Mouse (Mus musculus) lung, embryonic 14.5 days (tissue): ENCODE data around the gene Bri3. TPM values are rescaled to one million over a fixed set of nuclear protein-coding genes. Genes with fewer than 3 reads are reported as not detected.

ENCODE experiments used
- ATAC-seq: fragments of 200-750 bp; cut with Nextera tagmentation; 2 replicates; pipeline ENCODE4 v1.8.0; 2017; ENCODE audit warnings: mild to moderate bottlenecking, moderate TSS enrichment, moderate library complexity; ENCODE audit not compliant: insufficient read depth
- DNase-seq: peaks from one replicate; pipeline ENCODE4 v3.0.0-alpha.2; 2015
- H3K27ac ChIP-seq: fragments of 300-500 bp; sonication (generic); 2 replicates; pipeline ENCODE4 v1.5.1; 2014; ENCODE audit warnings: low read depth, mild to moderate bottlenecking, moderate library complexity
- H3K27me3 ChIP-seq: fragments of 300-500 bp; sonication (generic); 2 replicates; pipeline ENCODE4 v1.6.1; 2014; ENCODE audit warnings: low read length, control low read depth; ENCODE audit not compliant: insufficient read depth
- H3K36me3 ChIP-seq: fragments of 300-500 bp; sonication (generic); 2 replicates; pipeline ENCODE4 v1.6.1; 2014; ENCODE audit warnings: control low read depth; ENCODE audit not compliant: insufficient read depth
- H3K4me1 ChIP-seq: fragments of 300-500 bp; sonication (generic); 2 replicates; pipeline ENCODE4 v1.6.1; 2014; ENCODE audit warnings: antibody characterized with exemption, control low read depth; ENCODE audit not compliant: insufficient read depth
- H3K4me2 ChIP-seq: fragments of 300-500 bp; sonication (generic); 2 replicates; pipeline ENCODE4 v1.6.1; 2014; ENCODE audit warnings: mild to moderate bottlenecking
- H3K4me3 ChIP-seq: fragments of 300-500 bp; sonication (generic); 2 replicates; pipeline ENCODE4 v1.5.1; 2014; ENCODE audit warnings: low read depth, low read length
- H3K9ac ChIP-seq: fragments of 300-500 bp; sonication (generic); 2 replicates; pipeline ENCODE4 v1.6.1; 2014
- H3K9me3 ChIP-seq: fragments of 300-500 bp; sonication (generic); 2 replicates; pipeline ENCODE4 v1.6.1; 2016; ENCODE audit warnings: low read depth, low read length, control low read depth
- CTCF ChIP-seq: IDR thresholded peaks from 2 replicates; pipeline ENCODE4 v1.5.1; 2016; ENCODE audit warnings: antibody characterized with exemption, low read depth
- WGBS: fragments of 180-500 bp; shearing (Covaris S2); extraction: QIAGEN DNeasy Blood & Tissue Kit; methylation state at CpG from one replicate; pipeline ENCODE4 v1.1.7; 2014; 5-methylcytosine and 5-hydroxymethylcytosine counted together
- polyA plus RNA-seq: library from polyadenylated mRNA; unstranded; fragments of >200 nt; fragmentation: Nextera tagmentation; extraction: Ambion mirVana; gene quantifications from 2 replicates; pipeline ENCODE4 v1.2.1, GENCODE M21; 2014

Gene Bri3
- polyA plus RNA-seq, 1 experiment from 2014 or later: 145 TPM

DNA sequence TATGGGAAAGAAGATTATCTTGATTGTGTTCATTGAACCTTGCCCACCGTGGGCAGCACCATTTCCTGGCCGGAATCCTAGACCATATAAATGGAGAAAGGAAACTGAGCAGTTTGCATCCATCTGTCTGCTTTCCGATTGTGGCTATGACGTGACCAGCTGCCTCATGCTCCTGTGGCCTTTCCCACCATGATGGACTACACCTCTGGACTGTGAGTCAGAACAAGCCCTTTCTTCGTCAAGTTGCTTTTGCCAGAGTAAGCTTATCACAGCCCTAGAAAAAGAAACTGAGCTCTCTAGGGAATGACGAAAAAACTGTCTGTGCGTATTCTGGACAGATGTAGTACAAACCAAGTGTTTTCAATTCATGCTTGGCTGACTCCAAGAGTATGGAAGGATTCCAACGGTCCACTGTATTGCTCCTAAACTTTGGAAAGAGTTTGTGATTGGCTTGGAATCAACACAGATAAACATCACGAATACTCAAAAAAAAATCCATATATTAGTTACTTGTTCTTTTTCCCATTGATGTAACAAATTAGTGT lies 124.5 kb downstream of the Bri3 start:
- Histone ChIP-seq H3K36me3 (no peaks in the 10 kb centered on the region), H3K9ac (no peak overlapping the region), H3K9me3 (no peaks in the 10 kb centered on the region), H3K27me3 (no peaks in the 10 kb centered on the region), H3K27ac (no peak overlapping the region), H3K4me2 (no peak overlapping the region), H3K4me3 (no peak overlapping the region), H3K4me1 (no peaks in the 10 kb centered on the region)
- WGBS: 71% methylated on average over 9 of the region's 9 CpGs
- ATAC-seq (no peak), DNase-seq (no peak)
- no peak for TF ChIP-seq CTCF

DNA sequence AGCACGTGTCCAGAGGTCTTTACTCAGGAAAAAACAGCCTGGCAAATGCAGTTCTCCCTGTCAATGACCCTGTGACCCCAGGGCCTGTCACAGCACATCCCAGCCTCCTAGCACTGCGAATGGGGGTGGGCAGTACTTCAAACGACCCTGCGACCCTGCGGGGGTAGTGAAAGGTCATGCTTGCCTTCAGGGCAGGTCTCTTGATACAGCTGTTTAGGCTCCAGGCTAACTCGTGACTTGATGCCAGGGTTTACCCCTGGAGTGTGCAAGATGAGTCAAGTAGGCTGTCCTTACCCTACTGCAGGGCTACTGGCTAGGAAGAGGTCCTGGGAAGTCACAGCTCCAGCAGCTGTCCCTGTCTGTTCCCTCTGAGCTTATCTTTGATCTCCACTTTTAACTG lies 126.7 kb downstream of the Bri3 start:
- H3K27ac ChIP-seq: no peak overlapping the region
- 7% methylated on average over 6 of the region's 6 CpGs for WGBS
- no peaks in the 10 kb centered on the region for H3K9me3 ChIP-seq
- no peaks in the 10 kb centered on the region for H3K36me3 ChIP-seq
- no peak for TF ChIP-seq CTCF
- no peak overlapping the region for H3K4me3 ChIP-seq
- no peaks in the 10 kb centered on the region for H3K4me1 ChIP-seq
- H3K4me2 ChIP-seq: no peak overlapping the region
- no peak overlapping the region for H3K9ac ChIP-seq
- ATAC-seq (no peak), DNase-seq (no peak)
- H3K27me3 ChIP-seq: no peaks in the 10 kb centered on the region

GRCm38 (mm10) chr5:144372177-144372576 lies 127.9 kb downstream of the Bri3 start:
- no peaks in the 10 kb centered on the region for H3K27me3 ChIP-seq
- H3K36me3 ChIP-seq: no peaks in the 10 kb centered on the region
- H3K4me3 ChIP-seq: no peak overlapping the region
- WGBS: 27% methylated on average over 2 of the region's 2 CpGs
- no peaks in the 10 kb centered on the region for H3K4me1 ChIP-seq
- H3K27ac ChIP-seq: no peak overlapping the region
- H3K9ac ChIP-seq: no peak overlapping the region
- H3K9me3 ChIP-seq: no peaks in the 10 kb centered on the region
- H3K4me2 ChIP-seq: no peak overlapping the region
- no peak for TF ChIP-seq CTCF
- DNase-seq (no peak), ATAC-seq (no peak)

- H3K9me3 ChIP-seq: no peaks in the 10 kb centered on the region
- H3K4me1 ChIP-seq: no peaks in the 10 kb centered on the region
- H3K9ac ChIP-seq: no peak overlapping the region
- WGBS: 58% methylated on average over 2 of the region's 2 CpGs
- H3K36me3 ChIP-seq: no peaks in the 10 kb centered on the region
- DNase-seq: no peak
- ATAC-seq: no peak
- H3K4me3 ChIP-seq: no peak overlapping the region
- TF ChIP-seq CTCF: no peak
- no peak overlapping the region for H3K4me2 ChIP-seq
- H3K27me3 ChIP-seq: no peaks in the 10 kb centered on the region
- no peak overlapping the region for H3K27ac ChIP-seq
Measured at GRCm38 (mm10) chr5:144372885-144373284, 128.6 kb downstream of the Bri3 start.

GRCm38 (mm10) chr5:144379431-144379830 lies 135.2 kb downstream of the Bri3 start:
- no peak overlapping the region for H3K4me2 ChIP-seq
- H3K9ac ChIP-seq: no peak overlapping the region
- ATAC-seq: no peak
- H3K27me3 ChIP-seq: no peaks in the 10 kb centered on the region
- TF ChIP-seq CTCF: no peak
- DNase-seq: no peak
- H3K36me3 ChIP-seq: no peaks in the 10 kb centered on the region
- no peaks in the 10 kb centered on the region for H3K9me3 ChIP-seq
- 90% methylated on average over 4 of the region's 4 CpGs for WGBS
- H3K4me1 ChIP-seq: no peaks in the 10 kb centered on the region
- no peak overlapping the region for H3K4me3 ChIP-seq
- H3K27ac ChIP-seq: no peak overlapping the region

GRCm38 (mm10) chr5:144380689-144381088 lies 136.5 kb downstream of the Bri3 start:
- 85% methylated on average over 7 of the region's 7 CpGs for WGBS
- H3K4me3 ChIP-seq: no peak overlapping the region

GRCm38 (mm10) chr5:144381782-144382181 lies 137.5 kb downstream of the Bri3 start:
- DNase-seq (peak; percentile 20), ATAC-seq (no peak)
- Histone ChIP-seq H3K27ac (no peak overlapping the region), H3K9me3 (no peaks in the 10 kb centered on the region), H3K36me3 (no peaks in the 10 kb centered on the region), H3K4me3 (no peak overlapping the region), H3K4me2 (no peak overlapping the region), H3K27me3 (no peaks in the 10 kb centered on the region), H3K4me1 (no peaks in the 10 kb centered on the region), H3K9ac (no peak overlapping the region)
- peak; percentile 47 for TF ChIP-seq CTCF
- 75% methylated on average over 3 of the region's 3 CpGs for WGBS

More at GRCm38 (mm10) chr5:144380689-144381088, 136.5 kb downstream of the Bri3 start:
- H3K4me1 ChIP-seq: no peaks in the 10 kb centered on the region
- H3K27me3 ChIP-seq: no peaks in the 10 kb centered on the region
- H3K9me3 ChIP-seq: no peaks in the 10 kb centered on the region
- TF ChIP-seq CTCF: no peak
- no peak overlapping the region for H3K27ac ChIP-seq
- H3K4me2 ChIP-seq: no peak overlapping the region
- no peak overlapping the region for H3K9ac ChIP-seq
- ATAC-seq: no peak
- H3K36me3 ChIP-seq: no peaks in the 10 kb centered on the region
- no peak for DNase-seq

DNA sequence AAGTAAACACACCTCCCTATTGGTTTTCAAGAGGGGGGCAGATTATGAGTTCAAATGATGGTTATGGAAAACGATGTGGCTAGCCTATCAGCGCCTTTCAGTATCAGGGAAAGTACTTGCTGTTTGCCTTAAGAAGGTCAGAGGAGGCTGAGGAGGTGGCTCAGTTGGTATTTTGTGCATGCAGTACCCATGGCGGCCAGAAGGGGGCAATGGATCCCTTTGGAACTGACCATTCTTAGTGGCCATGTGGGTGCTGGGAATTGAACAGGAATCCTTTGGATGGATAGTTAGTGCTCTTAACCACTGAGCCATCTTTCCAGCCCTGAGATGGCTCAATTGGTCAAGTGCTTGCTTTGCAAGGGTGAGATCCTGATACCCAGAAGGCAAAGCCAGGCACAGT lies 139.7 kb downstream of the Bri3 start:
- H3K36me3 ChIP-seq: no peaks in the 10 kb centered on the region
- no peaks in the 10 kb centered on the region for H3K27me3 ChIP-seq
- H3K9me3 ChIP-seq: no peaks in the 10 kb centered on the region
- H3K4me2 ChIP-seq: no peak overlapping the region
- peak; percentile 59 for TF ChIP-seq CTCF
- DNase-seq (no peak), ATAC-seq (no peak)
- H3K27ac ChIP-seq: no peak overlapping the region
- 59% methylated on average over 3 of the region's 3 CpGs for WGBS
- H3K4me3 ChIP-seq: no peak overlapping the region
- H3K4me1 ChIP-seq: no peaks in the 10 kb centered on the region
- H3K9ac ChIP-seq: no peak overlapping the region
